Mouse (Mus musculus): Measurements from ENCODE around the gene BC052040. TPM values are rescaled to one million over a fixed set of nuclear protein-coding genes. Genes with fewer than 3 reads are reported as not detected.

The BC052040 gene
- polyA plus RNA-seq, 1 experiment from 2014 or later, result 16.6 TPM

DNA sequence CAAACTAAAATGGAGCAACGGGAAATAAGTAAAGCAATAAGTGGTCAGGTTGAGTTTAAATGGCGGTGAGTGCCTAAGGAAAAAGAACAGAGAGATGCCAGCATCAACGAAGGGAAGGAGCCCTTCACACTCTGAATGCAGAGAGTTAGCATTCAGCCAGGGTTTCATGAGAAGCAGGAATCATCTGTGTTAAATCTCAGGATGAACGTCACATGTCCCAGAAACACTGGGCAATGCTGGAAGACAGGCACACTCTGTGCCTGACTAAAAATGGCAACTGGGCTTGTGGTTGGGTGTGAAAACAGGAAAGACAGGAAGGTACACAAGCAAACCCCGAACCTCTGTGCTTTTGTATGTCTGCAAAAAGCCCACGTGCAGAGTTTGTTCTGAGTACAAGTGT lies 217.3 kb downstream of the BC052040 start:
- no peaks in the 10 kb centered on the region for H3K4me1 ChIP-seq (replicated peaks; ENCODE audit: control insufficient read depth, insufficient read depth, low read length)
- no peak for ATAC-seq (ENCODE audit: low FRiP score)
- no peak overlapping the region for H3K9ac ChIP-seq
- WGBS, result 91% methylated on average over 6 of the region's 6 CpGs
- no peak overlapping the region for H3K4me2 ChIP-seq (replicated peaks)
- no peaks in the 10 kb centered on the region for H3K9me3 ChIP-seq (ENCODE audit: control insufficient read depth, low read length)
- no peak overlapping the region for H3K4me3 ChIP-seq (replicated peaks; ENCODE audit: low read length)
- H3K27me3 ChIP-seq (ENCODE audit: control insufficient read depth, insufficient read depth, low read length), result no peaks in the 10 kb centered on the region
- DNase-seq (ENCODE audit: low spot score), result no peak
- H3K27ac ChIP-seq, result no peak overlapping the region
- H3K36me3 ChIP-seq (replicated peaks; ENCODE audit: control insufficient read depth, insufficient read depth), result no peaks in the 10 kb centered on the region

- Histone ChIP-seq H3K9ac (no peak overlapping the region), H3K9me3 (ENCODE audit: control insufficient read depth, low read length) (no peaks in the 10 kb centered on the region), H3K36me3 (replicated peaks; ENCODE audit: control insufficient read depth, insufficient read depth) (no peaks in the 10 kb centered on the region), H3K4me2 (replicated peaks) (no peak overlapping the region), H3K4me3 (replicated peaks; ENCODE audit: low read length) (no peak overlapping the region), H3K4me1 (replicated peaks; ENCODE audit: control insufficient read depth, insufficient read depth, low read length) (peaks cover 6% of the 10 kb centered on the region), H3K27me3 (ENCODE audit: control insufficient read depth, insufficient read depth, low read length) (no peaks in the 10 kb centered on the region), H3K27ac (no peak overlapping the region)
- DNase-seq (ENCODE audit: low spot score) (no peak), ATAC-seq (ENCODE audit: low FRiP score) (no peak)
- WGBS, result 53% methylated on average over 4 of the region's 4 CpGs
Observed at GRCm38 (mm10) chr2:115808376-115808775, 226.9 kb downstream of the BC052040 start.

- no peak for ATAC-seq (ENCODE audit: low FRiP score)
- no peaks in the 10 kb centered on the region for H3K9me3 ChIP-seq (ENCODE audit: control insufficient read depth, low read length)
- peaks cover 8% of the 10 kb centered on the region for H3K4me1 ChIP-seq (replicated peaks; ENCODE audit: control insufficient read depth, insufficient read depth, low read length)
- H3K27me3 ChIP-seq (ENCODE audit: control insufficient read depth, insufficient read depth, low read length), result no peaks in the 10 kb centered on the region
- peak overlapping the region; percentile 31 for H3K4me2 ChIP-seq (replicated peaks)
- peak; percentile 25 for DNase-seq (ENCODE audit: low spot score)
- no peaks in the 10 kb centered on the region for H3K36me3 ChIP-seq (replicated peaks; ENCODE audit: control insufficient read depth, insufficient read depth)
- WGBS, result 36% methylated on average over 11 of the region's 11 CpGs
- H3K27ac ChIP-seq, result peak overlapping the region; percentile 18; the same call in 1 of the 2 replicates
- no peak overlapping the region for H3K4me3 ChIP-seq (replicated peaks; ENCODE audit: low read length)
- H3K9ac ChIP-seq, result no peak overlapping the region
Observed at GRCm38 (mm10) chr2:115813316-115813715, 231.8 kb downstream of the BC052040 start.

DNA sequence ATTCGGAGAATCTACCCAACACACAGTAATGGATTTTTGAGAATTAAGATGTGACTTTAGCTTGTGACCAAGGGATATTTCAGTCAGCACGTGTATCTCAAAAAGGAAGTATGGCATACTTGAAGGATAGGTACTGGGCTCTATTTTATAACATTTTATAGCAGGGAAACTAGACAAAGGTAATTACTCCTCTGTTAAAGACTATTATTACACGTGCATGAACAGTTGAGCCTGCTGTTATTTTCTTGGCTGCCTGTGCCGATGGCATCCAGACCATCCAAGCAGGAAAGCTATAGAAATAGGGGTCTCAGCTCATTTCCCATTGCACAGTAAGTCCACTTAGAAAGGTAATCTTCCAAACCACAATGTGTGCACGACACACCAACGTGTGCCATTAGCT lies 232.2 kb downstream of the BC052040 start:
- H3K4me2 ChIP-seq (replicated peaks), result peak overlapping the region; percentile 31
- ATAC-seq (ENCODE audit: low FRiP score) (no peak), DNase-seq (ENCODE audit: low spot score) (no peak)
- no peak overlapping the region for H3K4me3 ChIP-seq (replicated peaks; ENCODE audit: low read length)
- H3K9ac ChIP-seq, result no peak overlapping the region
- no peaks in the 10 kb centered on the region for H3K27me3 ChIP-seq (ENCODE audit: control insufficient read depth, insufficient read depth, low read length)
- peaks cover 8% of the 10 kb centered on the region for H3K4me1 ChIP-seq (replicated peaks; ENCODE audit: control insufficient read depth, insufficient read depth, low read length)
- no peaks in the 10 kb centered on the region for H3K36me3 ChIP-seq (replicated peaks; ENCODE audit: control insufficient read depth, insufficient read depth)
- H3K27ac ChIP-seq, result peak overlapping the region; percentile 18; the same call in 1 of the 2 replicates
- WGBS, result 60% methylated on average over 6 of the region's 6 CpGs
- H3K9me3 ChIP-seq (ENCODE audit: control insufficient read depth, low read length), result no peaks in the 10 kb centered on the region

DNA sequence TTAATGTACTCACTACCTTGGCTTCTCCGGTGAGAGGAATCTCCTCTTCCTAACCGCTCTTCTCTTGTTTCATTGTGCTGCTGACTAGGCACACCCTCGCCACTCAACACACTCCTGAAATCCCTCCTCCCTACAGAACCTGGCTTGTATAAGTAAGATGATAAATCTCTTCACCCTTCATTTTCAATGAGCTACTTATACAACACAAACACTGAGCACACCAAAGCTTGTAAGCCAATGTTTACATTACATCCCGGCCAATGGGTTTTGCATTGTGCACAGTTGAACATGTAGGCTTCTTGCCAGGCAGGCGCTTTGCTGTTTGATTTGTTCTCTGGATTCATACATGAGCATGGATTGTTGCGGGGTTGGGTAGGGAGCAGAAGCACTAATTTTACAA lies 236.4 kb downstream of the BC052040 start:
- no peaks in the 10 kb centered on the region for H3K9me3 ChIP-seq (ENCODE audit: control insufficient read depth, low read length)
- DNase-seq (ENCODE audit: low spot score), result no peak
- H3K27ac ChIP-seq, result no peak overlapping the region
- no peak overlapping the region for H3K4me3 ChIP-seq (replicated peaks; ENCODE audit: low read length)
- no peak for ATAC-seq (ENCODE audit: low FRiP score)
- WGBS, result 88% methylated on average over 6 of the region's 6 CpGs
- H3K4me2 ChIP-seq (replicated peaks), result no peak overlapping the region
- H3K27me3 ChIP-seq (ENCODE audit: control insufficient read depth, insufficient read depth, low read length), result no peaks in the 10 kb centered on the region
- no peaks in the 10 kb centered on the region for H3K36me3 ChIP-seq (replicated peaks; ENCODE audit: control insufficient read depth, insufficient read depth)
- H3K4me1 ChIP-seq (replicated peaks; ENCODE audit: control insufficient read depth, insufficient read depth, low read length), result peaks cover 6% of the 10 kb centered on the region
- no peak overlapping the region for H3K9ac ChIP-seq

GRCm38 (mm10) chr2:115822361-115822760 lies 240.8 kb downstream of the BC052040 start:
- DNase-seq (ENCODE audit: low spot score) (no peak), ATAC-seq (ENCODE audit: low FRiP score) (no peak)

More at GRCm38 (mm10) chr2:115822361-115822760, 240.8 kb downstream of the BC052040 start:
- WGBS, result 92% methylated on average over 5 of the region's 5 CpGs
- Histone ChIP-seq H3K27me3 (ENCODE audit: control insufficient read depth, insufficient read depth, low read length) (no peaks in the 10 kb centered on the region), H3K27ac (no peak overlapping the region), H3K4me2 (replicated peaks) (no peak overlapping the region), H3K9me3 (ENCODE audit: control insufficient read depth, low read length) (no peaks in the 10 kb centered on the region), H3K4me3 (replicated peaks; ENCODE audit: low read length) (no peak overlapping the region), H3K9ac (no peak overlapping the region), H3K4me1 (replicated peaks; ENCODE audit: control insufficient read depth, insufficient read depth, low read length) (no peaks in the 10 kb centered on the region), H3K36me3 (replicated peaks; ENCODE audit: control insufficient read depth, insufficient read depth) (no peaks in the 10 kb centered on the region)

MicroRNA genes within 50 kb of the gene (microRNA counts, 519-probe panel; counts per million panel counts)
- 4,531 counts per million, percentile 43 among the panel's probes with 10 or more counts for microRNA mmu-miR-1951

Small RNA genes lying within 50 kb of the gene (microRNA-seq; reads per million reads assigned to microRNA genes)
- gene Mir1951, result 0.48 reads per million

Measured in hindbrain, embryonic 14.5 days (tissue).